Mouse (Mus musculus) liver, adult 2 months (tissue): ENCODE measurements around the gene Galntl5. TPM values are rescaled to one million over a fixed set of nuclear protein-coding genes. Genes with fewer than 3 reads are reported as not detected.

Experiments used
- DNase-seq: peaks from one replicate; pipeline ENCODE4 v3.0.0-alpha.2; 2011; ENCODE audit warnings: low read depth, low spot score; ENCODE audit errors: extremely low read depth
- H3K27ac ChIP-seq: fragments of 200-500 bp; replicated peaks from 2 replicates; pipeline ENCODE4 v1.5.1; 2012; ENCODE audit warnings: low read depth, mild to moderate bottlenecking, control low read depth, inconsistent platforms, low read length; ENCODE audit not compliant: insufficient read depth
- H3K27me3 ChIP-seq: fragments of 200-500 bp; 2 replicates; pipeline ENCODE4 v1.6.1; 2012; ENCODE audit warnings: mild to moderate bottlenecking, moderate library complexity, low read length, inconsistent platforms; ENCODE audit not compliant: control insufficient read depth, insufficient read depth
- H3K36me3 ChIP-seq: fragments of 200-500 bp; 2 replicates; pipeline ENCODE4 v1.6.1; 2012; ENCODE audit warnings: low read length, inconsistent platforms; ENCODE audit not compliant: control insufficient read depth, insufficient read depth
- H3K4me1 ChIP-seq: fragments of 200-500 bp; 2 replicates; pipeline ENCODE4 v1.6.1; 2011; ENCODE audit warnings: low read length; ENCODE audit not compliant: control insufficient read depth, insufficient read depth
- H3K4me3 ChIP-seq: fragments of 200-500 bp; 2 replicates; pipeline ENCODE4 v1.5.1; 2011; ENCODE audit warnings: low read depth, mild to moderate bottlenecking, control low read depth, low read length, moderate library complexity; ENCODE audit not compliant: insufficient read depth
- H3K79me2 ChIP-seq: fragments of 200-500 bp; 2 replicates; pipeline ENCODE4 v1.6.1; 2012; ENCODE audit warnings: inconsistent platforms, mild to moderate bottlenecking, low read length, moderate library complexity; ENCODE audit not compliant: control insufficient read depth, insufficient read depth
- H3K9ac ChIP-seq: fragments of 200-500 bp; 2 replicates; pipeline ENCODE4 v1.6.1; 2012; ENCODE audit warnings: low read depth, mild to moderate bottlenecking, control low read depth, inconsistent platforms, low read length
- CTCF ChIP-seq: fragments of 200-500 bp; IDR thresholded peaks from 2 replicates; pipeline ENCODE4 v1.5.1; 2011; ENCODE audit warnings: low read depth, low read length, control low read depth
- POLR2A ChIP-seq: fragments of 200-500 bp; IDR thresholded peaks from 2 replicates; pipeline ENCODE4 v1.6.1; 2011; ENCODE audit warnings: low read length, control low read depth; ENCODE audit not compliant: insufficient read depth; ENCODE audit errors: extremely low read depth
- WGBS: fragments of 180-500 bp; shearing (Covaris S2); methylation state at CpG from one replicate; pipeline ENCODE4 v1.1.7; 2018; 5-methylcytosine and 5-hydroxymethylcytosine counted together
- polyA plus RNA-seq: library from polyadenylated mRNA; depleted of rRNA; stranded (reverse); fragments of >200 nt; gene quantifications from 2 replicates; pipeline ENCODE4 v1.2.3, GENCODE M21; 2012; rRNA removed
- total RNA-seq: library from RNA; depleted of rRNA; stranded (reverse); fragments of >200 nt; gene quantifications from 2 replicates; pipeline ENCODE4 v1.2.3, GENCODE M21; 2014; rRNA removed

The Galntl5 gene
- not detected in 2 replicates for total RNA-seq
- not detected in 2 replicates for polyA plus RNA-seq

DNA sequence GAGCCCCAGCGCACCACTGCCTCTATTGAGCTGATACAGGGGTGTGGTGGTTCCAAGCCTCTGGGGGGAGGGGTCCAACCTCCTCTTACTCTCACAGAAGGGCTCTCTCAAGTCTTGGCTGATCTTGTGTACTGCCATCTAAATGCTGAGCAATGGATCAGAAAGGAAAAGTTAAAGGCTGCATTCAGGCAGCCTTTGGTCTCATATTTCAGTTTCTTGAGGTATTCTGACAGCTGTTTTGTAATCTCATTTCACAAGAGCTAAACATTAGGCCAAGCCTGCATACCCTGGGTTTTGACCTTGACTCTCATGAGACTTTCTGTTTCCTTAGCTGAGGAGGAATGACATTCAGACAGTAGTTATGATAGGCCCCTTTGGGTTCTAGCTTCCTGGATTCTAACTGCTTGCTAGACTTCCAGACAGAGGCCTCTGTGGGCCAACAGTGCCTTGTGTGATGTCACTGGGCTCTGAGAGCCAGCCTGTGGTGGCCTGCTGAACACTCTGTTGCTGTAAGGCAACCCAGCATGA lies at the start of gene Galntl5:
Gene Galntl5 (plus strand): TSS at position 457 of the 528 bp plus-strand sequence.
- H3K79me2 ChIP-seq = no peaks in the 10 kb centered on the region
- DNase-seq = peak; percentile 39
- H3K4me1 ChIP-seq = no peaks in the 10 kb centered on the region
- no peaks in the 10 kb centered on the region for H3K36me3 ChIP-seq
- H3K4me3 ChIP-seq = no peak within 1 kb of the TSS
- H3K27ac ChIP-seq = no peak within 1 kb of the TSS
- H3K9ac ChIP-seq = no peak within 1 kb of the TSS
- 91% methylated on average over 1 of the region's 1 CpGs for WGBS
- H3K27me3 ChIP-seq = no peaks in the 10 kb centered on the region
- TF ChIP-seq POLR2A (no peak), CTCF (no peak)

DNA sequence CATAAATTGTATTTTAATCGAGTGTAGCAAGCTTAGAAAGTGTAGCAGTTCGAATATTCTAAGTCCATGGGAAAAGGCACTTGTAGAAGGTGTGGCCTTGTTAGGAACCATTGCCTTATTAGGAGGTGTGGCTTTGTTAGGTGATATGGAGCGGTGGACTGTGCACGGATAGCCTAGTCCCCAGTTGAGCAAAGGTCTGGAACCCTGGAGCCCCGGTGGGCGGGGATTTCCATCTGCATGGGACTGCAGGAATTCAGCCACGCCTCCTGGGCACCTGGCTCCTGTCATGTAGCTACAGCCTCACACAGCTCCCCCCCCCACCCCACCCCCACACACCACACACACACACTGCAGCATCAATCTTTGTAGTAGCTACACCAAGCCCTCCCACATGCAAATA lies 34.6 kb upstream of the Galntl5 start:
- DNase-seq = no peak
- no peak overlapping the region for H3K4me3 ChIP-seq
- no peak overlapping the region for H3K27ac ChIP-seq
- no peaks in the 10 kb centered on the region for H3K79me2 ChIP-seq
- peaks cover 6% of the 10 kb centered on the region; the same call in 1 of the 2 replicates for H3K4me1 ChIP-seq
- no peaks in the 10 kb centered on the region for H3K36me3 ChIP-seq
- H3K9ac ChIP-seq = no peak overlapping the region
- TF ChIP-seq CTCF (no peak), POLR2A (no peak)
- H3K27me3 ChIP-seq = no peaks in the 10 kb centered on the region
- WGBS = 81% methylated on average over 7 of the region's 7 CpGs

DNA sequence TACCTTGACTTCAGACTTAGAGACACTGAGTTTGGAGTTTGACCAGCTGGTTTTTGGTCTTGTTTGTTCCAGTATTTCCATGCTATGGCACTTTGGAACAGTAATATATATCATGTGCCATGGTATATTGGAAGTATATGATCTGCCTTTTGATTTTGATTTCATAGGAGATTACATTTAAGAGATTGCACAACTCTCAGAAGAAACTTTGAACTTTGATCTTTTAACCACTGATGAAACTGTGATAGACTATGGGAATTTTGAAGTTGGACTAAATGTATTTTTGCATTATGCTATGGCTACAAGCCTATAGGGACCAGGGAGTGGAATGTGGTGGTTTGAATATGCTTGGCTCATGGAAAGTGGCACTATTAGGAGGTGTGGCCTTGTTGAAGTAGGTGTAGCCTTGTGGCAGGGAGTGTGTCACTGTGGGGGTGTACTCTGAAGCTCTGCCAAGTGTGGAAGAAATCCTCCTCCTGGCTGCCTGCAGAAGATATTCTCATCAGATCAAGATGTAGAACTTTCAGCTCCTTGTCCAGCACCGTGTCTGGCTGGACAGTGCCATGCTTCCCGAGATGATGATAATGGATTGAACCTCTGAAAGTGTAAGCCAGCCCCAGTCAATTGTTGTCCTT lies 31.8 kb upstream of the Galntl5 start:
- H3K79me2 ChIP-seq = no peaks in the 10 kb centered on the region
- no peaks in the 10 kb centered on the region for H3K27me3 ChIP-seq
- DNase-seq = peak; percentile 82
- peaks cover 12% of the 10 kb centered on the region for H3K4me1 ChIP-seq
- peak overlapping the region; percentile 62 for H3K27ac ChIP-seq
- 53% methylated on average over 2 of the region's 2 CpGs for WGBS
- TF ChIP-seq CTCF = no peak
- TF ChIP-seq POLR2A = no peak
- H3K36me3 ChIP-seq = no peaks in the 10 kb centered on the region
- no peak overlapping the region for H3K9ac ChIP-seq
- H3K4me3 ChIP-seq = no peak overlapping the region

GRCm38 (mm10) chr5:25153491-25153890 lies 27.8 kb upstream of the Galntl5 start:
- Histone ChIP-seq H3K9ac (no peak overlapping the region), H3K4me3 (no peak overlapping the region), H3K27ac (peak overlapping the region; percentile 86), H3K36me3 (no peaks in the 10 kb centered on the region), H3K4me1 (peaks cover 26% of the 10 kb centered on the region), H3K79me2 (no peaks in the 10 kb centered on the region), H3K27me3 (no peaks in the 10 kb centered on the region)
- 23% methylated on average over 2 of the region's 2 CpGs for WGBS
- TF ChIP-seq POLR2A (no peak), CTCF (no peak)
- DNase-seq = peak; percentile 94

DNA sequence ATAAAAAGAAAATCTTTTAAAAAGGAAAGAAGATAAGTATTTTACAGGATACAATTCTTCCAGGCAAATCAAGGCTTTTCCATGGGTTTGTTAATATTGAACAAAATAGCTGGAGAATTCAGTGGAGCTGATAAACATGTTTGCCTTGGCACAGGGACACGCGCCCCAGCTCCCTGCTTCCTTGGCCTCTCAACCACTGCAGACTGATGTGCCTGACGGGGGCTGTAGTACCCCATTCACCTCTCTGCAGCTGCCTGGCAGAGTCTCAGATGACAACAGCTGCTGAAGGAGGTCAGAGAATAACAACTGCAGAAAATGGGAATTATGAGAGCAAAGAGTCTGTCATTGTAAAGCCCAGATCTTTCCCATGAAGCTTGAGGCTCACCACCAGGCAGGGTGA lies 27.3 kb upstream of the Galntl5 start:
- peak; percentile 86 for DNase-seq
- peak overlapping the region; percentile 81 for H3K27ac ChIP-seq

GRCm38 (mm10) chr5:25154823-25155222 lies 26.4 kb upstream of the Galntl5 start:
- Histone ChIP-seq H3K9ac (0 out of 2 replicates have a peak overlapping the region, but pooled peaks have one; percentile 17), H3K79me2 (no peaks in the 10 kb centered on the region), H3K27ac (peak overlapping the region; percentile 68), H3K4me1 (peaks cover 21% of the 10 kb centered on the region), H3K36me3 (no peaks in the 10 kb centered on the region), H3K27me3 (no peaks in the 10 kb centered on the region), H3K4me3 (no peak overlapping the region)
- TF ChIP-seq POLR2A = no peak
- TF ChIP-seq CTCF = no peak
- no peak for DNase-seq
- 72% methylated on average over 4 of the region's 4 CpGs for WGBS

More for the DNA sequence above, 27.3 kb upstream of the Galntl5 start:
- H3K27me3 ChIP-seq = no peaks in the 10 kb centered on the region
- no peaks in the 10 kb centered on the region for H3K79me2 ChIP-seq
- H3K9ac ChIP-seq = 0 out of 2 replicates have a peak overlapping the region, but pooled peaks have one; percentile 5
- 22% methylated on average over 3 of the region's 3 CpGs for WGBS
- no peak for TF ChIP-seq CTCF
- peaks cover 24% of the 10 kb centered on the region for H3K4me1 ChIP-seq
- H3K4me3 ChIP-seq = no peak overlapping the region
- no peaks in the 10 kb centered on the region for H3K36me3 ChIP-seq
